Mouse (Mus musculus) intestine, embryonic 15.5 days (tissue): ENCODE data around the gene Tesk1. TPM values are rescaled to one million over a fixed set of nuclear protein-coding genes. Genes with fewer than 3 reads are reported as not detected.
A peak's percentile ranks its signal among the peaks of the same experiment; 100 is the strongest.

Experiments
- ATAC-seq: fragments of 200-750 bp; cut with Nextera tagmentation; 2 replicates; pipeline ENCODE4 v1.8.0; 2017; ENCODE audit warnings: moderate TSS enrichment, moderate library complexity
- H3K27ac ChIP-seq: fragments of 300-500 bp; sonication (generic); 2 replicates; pipeline ENCODE4 v1.5.1; 2015; ENCODE audit warnings: mild to moderate bottlenecking, inconsistent platforms
- H3K27me3 ChIP-seq: fragments of 300-500 bp; sonication (generic); replicated peaks from 2 replicates; pipeline ENCODE4 v1.6.1; 2015; ENCODE audit warnings: inconsistent platforms
- H3K36me3 ChIP-seq: fragments of 300-500 bp; sonication (generic); 2 replicates; pipeline ENCODE4 v1.6.1; 2015; ENCODE audit warnings: inconsistent platforms
- H3K4me1 ChIP-seq: fragments of 300-500 bp; sonication (generic); replicated peaks from 2 replicates; pipeline ENCODE4 v1.6.1; 2015; ENCODE audit warnings: inconsistent platforms
- H3K4me2 ChIP-seq: fragments of 300-500 bp; sonication (generic); replicated peaks from 2 replicates; pipeline ENCODE4 v1.6.1; 2015; ENCODE audit warnings: mild to moderate bottlenecking, inconsistent platforms
- H3K4me3 ChIP-seq: fragments of 300-500 bp; sonication (generic); replicated peaks from 2 replicates; pipeline ENCODE4 v1.5.1; 2015; ENCODE audit warnings: inconsistent platforms
- H3K9ac ChIP-seq: fragments of 300-500 bp; sonication (generic); 2 replicates; pipeline ENCODE4 v1.6.1; 2015; ENCODE audit warnings: inconsistent platforms
- H3K9me3 ChIP-seq: fragments of 300-500 bp; sonication (generic); 2 replicates; pipeline ENCODE4 v1.6.1; 2016; ENCODE audit warnings: inconsistent platforms
- WGBS: fragments of 180-500 bp; shearing (Covaris S2); methylation state at CpG from one replicate; pipeline ENCODE4 v1.1.7; 2015; 5-methylcytosine and 5-hydroxymethylcytosine counted together
- polyA plus RNA-seq: library from polyadenylated mRNA; unstranded; fragments of >200 nt; fragmentation: Nextera tagmentation; extraction: Ambion mirVana; gene quantifications from 2 replicates; pipeline ENCODE4 v1.2.1, GENCODE M21; 2015

The Tesk1 gene
- polyA plus RNA-seq, 1 experiment from 2014 or later = 6.8 TPM

DNA sequence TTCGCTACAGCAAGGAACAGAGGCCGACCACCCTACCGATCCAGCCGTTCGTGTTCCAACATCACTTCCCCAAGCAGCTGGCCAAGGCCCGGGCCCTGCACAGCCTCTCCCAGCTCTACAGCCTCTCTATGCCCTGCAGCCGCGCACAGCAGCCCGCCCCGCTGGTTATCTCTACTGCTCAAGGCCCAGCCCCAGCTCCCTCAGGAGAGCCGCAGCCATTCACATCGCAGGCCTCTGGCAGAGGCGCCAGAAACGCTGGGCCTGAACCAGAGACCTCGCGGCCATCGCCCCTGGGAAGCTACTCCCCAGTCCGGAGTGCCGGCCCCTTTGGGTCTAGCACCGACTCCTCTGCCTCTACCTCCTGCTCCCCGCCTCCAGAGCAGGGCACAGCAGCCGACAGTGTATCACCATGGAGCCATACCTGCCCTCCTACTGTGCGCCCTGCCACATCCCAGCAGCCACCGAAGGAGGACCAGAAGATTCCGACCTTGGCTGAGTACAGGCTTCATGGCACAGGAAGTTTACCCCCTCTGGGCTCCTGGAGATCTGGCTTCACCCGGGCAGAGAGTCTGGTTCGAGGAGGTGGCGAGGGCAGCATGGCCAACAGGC, 20.0 kb upstream of the Tesk1 start:
- Histone ChIP-seq H3K9me3 (no peaks in the 10 kb centered on the region), H3K4me3 (no peak overlapping the region), H3K27me3 (peaks cover 5% of the 10 kb centered on the region; the same call in 1 of the 2 replicates), H3K4me1 (peaks cover 18% of the 10 kb centered on the region; the same call in 1 of the 2 replicates), H3K4me2 (no peak overlapping the region), H3K27ac (no peak overlapping the region), H3K9ac (no peak overlapping the region), H3K36me3 (peaks cover 47% of the 10 kb centered on the region)
- no peak for ATAC-seq
- 78% methylated on average over 28 of the region's 28 CpGs for WGBS

DNA sequence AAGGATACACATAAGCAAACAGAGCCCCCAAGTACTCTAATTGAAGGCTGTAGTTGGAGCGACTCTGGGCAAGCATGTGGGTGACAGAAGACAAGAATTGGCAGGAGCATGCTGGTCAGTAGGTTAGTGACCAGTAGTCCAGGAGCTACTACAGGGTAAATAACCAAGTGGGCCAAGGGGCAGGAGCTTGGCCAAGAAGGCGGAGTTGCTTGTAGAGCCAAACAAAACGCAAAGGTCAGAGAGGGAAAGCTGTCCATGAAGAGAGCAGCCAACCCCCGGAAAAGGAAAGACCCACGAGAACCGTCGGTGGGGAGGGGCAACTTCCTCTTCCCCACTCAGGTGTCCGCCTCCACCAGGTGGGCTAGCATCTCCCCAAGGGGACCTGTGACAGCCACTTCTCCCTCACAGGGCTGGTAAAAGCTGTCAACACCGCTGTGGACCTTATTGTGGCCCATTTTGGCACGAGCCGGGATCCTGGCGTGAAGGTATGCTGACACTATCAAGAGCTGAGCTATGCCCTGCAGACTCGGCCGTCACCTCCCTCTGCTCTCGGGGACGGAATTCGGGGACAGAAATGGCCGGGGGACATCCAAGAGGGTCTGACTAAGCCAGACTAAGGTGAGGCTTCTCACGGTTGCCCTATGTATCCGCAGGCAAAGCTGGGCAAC, 18.3 kb upstream of the Tesk1 start:
- ATAC-seq = no peak
- H3K36me3 ChIP-seq = peaks cover 44% of the 10 kb centered on the region

DNA sequence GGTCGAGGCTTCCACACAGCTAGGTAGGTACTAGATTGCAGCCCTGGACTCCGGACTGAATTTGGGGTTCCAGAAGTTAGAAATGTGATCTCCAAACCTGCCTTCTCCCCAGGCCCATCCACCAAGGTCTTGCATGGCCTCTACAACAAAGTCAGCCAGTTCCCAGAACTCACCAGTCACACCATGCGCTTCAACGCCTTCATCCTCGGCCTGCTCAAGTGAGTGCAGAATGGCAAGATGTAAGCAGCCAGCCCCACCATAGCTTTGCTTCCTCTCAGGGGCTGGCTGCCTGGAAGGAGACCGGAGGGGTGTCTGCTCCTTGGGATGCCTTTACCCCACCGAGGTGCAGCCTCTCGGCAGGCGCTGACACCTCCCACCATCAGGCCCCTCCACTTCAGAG, 17.7 kb upstream of the Tesk1 start:
- no peak overlapping the region for H3K4me3 ChIP-seq
- H3K4me2 ChIP-seq = no peak overlapping the region
- H3K27me3 ChIP-seq = peaks cover 18% of the 10 kb centered on the region; the same call in 1 of the 2 replicates
- no peak overlapping the region for H3K27ac ChIP-seq
- ATAC-seq = no peak
- no peaks in the 10 kb centered on the region for H3K9me3 ChIP-seq
- WGBS = 83% methylated on average over 9 of the region's 9 CpGs
- peaks cover 23% of the 10 kb centered on the region for H3K4me1 ChIP-seq
- H3K9ac ChIP-seq = no peak overlapping the region
- peaks cover 43% of the 10 kb centered on the region for H3K36me3 ChIP-seq

More for the DNA sequence above, 18.3 kb upstream of the Tesk1 start:
- Histone ChIP-seq H3K4me2 (no peak overlapping the region), H3K27me3 (peaks cover 16% of the 10 kb centered on the region; the same call in 1 of the 2 replicates), H3K4me1 (peaks cover 18% of the 10 kb centered on the region), H3K4me3 (no peak overlapping the region), H3K9ac (no peak overlapping the region), H3K9me3 (no peaks in the 10 kb centered on the region), H3K27ac (no peak overlapping the region)
- 88% methylated on average over 20 of the region's 20 CpGs for WGBS

DNA sequence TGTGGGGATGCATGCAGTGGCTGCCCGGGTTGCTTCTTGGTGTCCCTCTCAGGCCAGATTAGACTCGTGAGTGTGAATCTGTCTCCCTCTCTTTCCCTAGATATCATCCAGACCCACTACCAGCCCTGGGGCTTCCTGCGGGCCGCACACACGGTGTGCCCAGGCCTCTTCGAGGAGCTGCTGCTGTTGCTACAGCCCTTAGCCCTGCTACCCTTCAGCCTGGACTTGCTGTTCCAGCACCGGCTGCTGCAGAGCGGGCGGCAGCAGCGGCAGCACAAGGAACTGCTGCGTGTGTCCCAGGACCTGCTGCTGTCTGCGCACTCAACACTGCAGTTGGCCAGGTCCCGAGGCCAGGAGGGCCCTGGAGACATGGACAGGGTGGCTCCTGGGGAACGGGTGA, 16.5 kb upstream of the Tesk1 start:
- H3K9me3 ChIP-seq = no peaks in the 10 kb centered on the region
- H3K36me3 ChIP-seq = peaks cover 43% of the 10 kb centered on the region
- no peak overlapping the region for H3K27ac ChIP-seq
- H3K9ac ChIP-seq = no peak overlapping the region
- H3K4me2 ChIP-seq = peak overlapping the region; percentile 44
- ATAC-seq = no peak
- WGBS = 43% methylated on average over 14 of the region's 14 CpGs
- peaks cover 18% of the 10 kb centered on the region; the same call in 1 of the 2 replicates for H3K27me3 ChIP-seq
- peaks cover 14% of the 10 kb centered on the region for H3K4me1 ChIP-seq
- H3K4me3 ChIP-seq = peak overlapping the region; percentile 5; the same call in 1 of the 2 replicates

DNA sequence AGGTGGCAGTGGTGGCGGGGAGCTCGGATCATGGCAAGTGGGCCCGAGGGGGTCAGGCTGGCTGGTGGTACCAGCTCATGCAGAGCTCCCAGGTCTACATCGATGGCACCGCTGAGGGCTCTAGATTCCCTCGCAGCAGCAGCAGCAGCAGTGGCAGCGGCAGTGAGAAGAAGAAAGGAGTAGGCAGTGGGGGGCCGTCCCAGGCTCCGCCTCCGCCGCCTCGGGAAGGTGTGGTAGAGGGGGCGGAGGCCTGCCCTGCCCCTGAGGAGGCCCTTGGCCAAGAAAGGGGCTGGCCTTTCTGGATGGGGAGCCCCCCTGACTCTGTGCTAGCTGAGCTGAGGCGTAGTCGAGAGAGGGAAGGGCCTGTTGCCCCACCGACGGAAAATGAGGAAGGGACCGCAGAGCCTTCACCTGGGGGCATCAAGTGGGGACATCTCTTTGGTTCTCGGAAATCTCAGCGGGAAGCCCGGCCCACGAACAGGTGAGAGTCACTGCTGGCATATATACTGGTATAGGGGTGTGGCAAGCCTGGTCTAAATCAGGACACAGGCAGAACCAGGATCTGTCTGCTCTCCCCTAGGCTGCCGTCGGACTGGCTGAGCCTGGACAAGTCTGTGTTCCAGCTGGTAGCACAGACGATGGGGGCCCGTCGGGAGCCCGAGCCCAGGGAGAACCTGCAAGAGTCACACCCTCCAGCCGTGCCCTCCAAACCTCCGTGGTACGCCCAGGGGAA, 15.9 kb upstream of the Tesk1 start:
- Histone ChIP-seq H3K27me3 (peaks cover 18% of the 10 kb centered on the region; the same call in 1 of the 2 replicates), H3K4me1 (peaks cover 13% of the 10 kb centered on the region), H3K4me2 (peak overlapping the region; percentile 44), H3K9ac (no peak overlapping the region), H3K27ac (no peak overlapping the region), H3K36me3 (peaks cover 43% of the 10 kb centered on the region), H3K9me3 (no peaks in the 10 kb centered on the region), H3K4me3 (peak overlapping the region; percentile 5)
- 39% methylated on average over 30 of the region's 31 CpGs for WGBS
- peak; percentile 66 for ATAC-seq

DNA sequence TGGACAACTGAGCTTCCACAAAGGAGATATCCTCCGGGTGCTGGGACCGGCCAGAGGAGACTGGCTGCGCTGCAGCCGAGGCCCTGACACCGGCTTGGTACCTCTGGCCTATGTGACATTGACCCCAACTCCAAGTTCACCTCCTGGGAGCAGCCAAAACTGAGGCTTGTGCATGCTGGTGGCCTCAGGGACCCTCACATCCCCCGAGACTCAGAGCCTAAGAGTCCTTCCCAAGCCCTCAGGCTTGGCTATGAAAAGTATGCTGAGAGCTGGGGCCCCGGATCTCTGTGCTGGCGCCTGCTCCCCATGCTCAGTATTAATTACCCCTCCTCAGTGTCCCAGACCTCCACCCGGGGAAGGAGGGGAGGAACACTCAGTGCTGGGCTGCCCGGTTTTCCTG, 15.3 kb upstream of the Tesk1 start:
- H3K9ac ChIP-seq = no peak overlapping the region
- H3K27me3 ChIP-seq = peaks cover 18% of the 10 kb centered on the region; the same call in 1 of the 2 replicates
- H3K4me3 ChIP-seq = no peak overlapping the region
- peaks cover 13% of the 10 kb centered on the region for H3K4me1 ChIP-seq
- H3K9me3 ChIP-seq = no peaks in the 10 kb centered on the region
- no peak overlapping the region for H3K4me2 ChIP-seq
- H3K36me3 ChIP-seq = peaks cover 39% of the 10 kb centered on the region
- 65% methylated on average over 10 of the region's 10 CpGs for whole genome bisulfite sequencing
- ATAC-seq = no peak
- no peak overlapping the region for H3K27ac ChIP-seq

DNA sequence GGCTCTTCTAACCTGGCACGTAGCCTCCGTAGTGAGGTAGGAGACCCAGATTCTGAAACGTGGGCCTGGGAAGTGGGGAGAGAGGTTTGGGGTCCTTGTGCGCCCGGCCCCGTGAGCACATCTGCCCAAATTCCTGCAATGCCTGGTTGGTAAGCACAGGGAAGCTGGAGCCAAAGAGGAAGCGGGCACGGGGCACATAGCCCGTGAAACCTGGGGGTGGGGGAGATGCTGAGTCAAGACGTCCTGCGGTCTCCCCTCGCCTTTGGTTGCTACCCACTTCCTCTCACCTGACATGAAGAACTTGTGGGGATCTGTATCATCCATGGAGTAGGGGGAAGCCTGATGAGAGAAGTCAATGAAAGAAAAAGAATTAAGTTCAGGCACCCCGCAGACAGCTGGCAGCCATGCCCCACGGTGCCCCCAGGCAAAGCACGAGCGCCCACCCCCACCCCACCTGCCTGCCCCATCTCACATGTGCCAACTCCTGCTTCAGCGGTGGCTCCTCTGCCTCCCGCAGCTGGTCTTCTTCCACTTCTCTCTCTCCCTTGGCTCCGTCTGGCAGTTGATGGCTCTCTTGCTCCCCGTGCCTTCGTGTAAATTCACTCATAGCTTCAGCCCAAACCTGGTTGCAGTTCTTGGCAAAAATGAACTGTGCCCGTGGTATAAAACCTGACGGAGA, 14.1 kb upstream of the Tesk1 start:
- Histone ChIP-seq H3K27me3 (peaks cover 18% of the 10 kb centered on the region; the same call in 1 of the 2 replicates), H3K27ac (no peak overlapping the region), H3K9me3 (no peaks in the 10 kb centered on the region), H3K4me2 (no peak overlapping the region), H3K9ac (no peak overlapping the region), H3K4me3 (no peak overlapping the region), H3K4me1 (peaks cover 13% of the 10 kb centered on the region), H3K36me3 (peaks cover 27% of the 10 kb centered on the region)
- no peak for ATAC-seq
- WGBS = 39% methylated on average over 23 of the region's 23 CpGs

DNA sequence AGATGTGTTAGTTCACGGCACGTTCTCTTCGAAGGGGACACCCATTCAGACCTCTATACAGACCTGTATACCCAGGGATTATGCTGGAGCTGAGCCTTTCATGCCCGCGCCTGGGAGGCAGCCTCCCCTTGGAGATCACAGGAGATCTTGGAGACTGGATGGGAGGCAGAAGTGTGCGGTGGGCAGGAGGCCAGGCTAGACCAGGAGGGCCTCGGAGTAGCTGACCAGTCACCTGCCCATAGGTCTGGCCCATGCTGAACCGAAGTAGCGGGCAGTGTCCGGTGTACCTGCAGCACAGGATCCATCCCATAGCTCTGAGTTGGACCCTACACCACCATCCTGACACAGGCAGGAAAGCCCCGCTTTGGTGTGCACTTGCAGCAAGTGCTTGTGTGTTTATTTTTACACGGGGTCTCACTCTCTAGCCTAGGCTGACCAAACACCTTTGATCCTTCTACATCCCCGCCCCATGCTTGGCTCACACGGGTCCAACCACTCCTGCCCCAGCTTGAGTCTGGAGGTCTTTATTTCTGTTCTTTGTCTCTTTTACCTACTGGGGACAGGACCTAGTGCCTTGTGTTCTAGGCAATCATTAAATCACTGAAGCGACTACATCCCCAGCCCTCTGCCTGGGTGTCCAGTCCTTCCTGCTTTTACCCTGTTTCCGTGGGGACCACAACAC, 13.4 kb upstream of the Tesk1 start:
- H3K27me3 ChIP-seq = peaks cover 18% of the 10 kb centered on the region; the same call in 1 of the 2 replicates

DNA sequence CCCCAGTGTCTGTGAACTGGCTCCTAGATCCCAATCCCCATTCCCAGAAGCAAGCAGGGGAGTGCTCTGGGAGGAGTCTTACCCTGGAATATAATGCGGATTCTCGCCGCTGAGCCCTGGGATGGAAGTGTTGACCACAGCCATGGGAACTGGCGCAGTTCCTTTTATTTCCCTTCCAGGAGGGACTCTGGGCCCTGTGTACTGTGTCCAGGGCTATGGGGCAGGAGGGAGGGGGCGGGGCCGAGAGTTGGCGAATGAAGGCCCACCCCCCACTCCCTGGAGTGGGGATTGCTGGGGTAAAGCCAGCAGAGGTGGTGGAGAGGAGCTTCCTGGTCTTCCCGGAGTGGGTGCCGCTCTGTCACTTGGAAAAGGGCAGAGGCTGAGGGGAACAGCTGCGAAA, 12.8 kb upstream of the Tesk1 start, which contains the start of gene Fam166b:
Gene Fam166b (minus strand): TSS at position 189 of the 400 bp plus-strand sequence.
- Histone ChIP-seq H3K4me2 (peak within 1 kb of the TSS; percentile 35), H3K27me3 (peaks cover 18% of the 10 kb centered on the region; the same call in 1 of the 2 replicates), H3K36me3 (peaks cover 15% of the 10 kb centered on the region), H3K4me1 (peaks cover 13% of the 10 kb centered on the region), H3K27ac (0 out of 2 replicates have a peak within 1 kb of the TSS, but pooled peaks have one; percentile 27), H3K9me3 (no peaks in the 10 kb centered on the region), H3K4me3 (no peak within 1 kb of the TSS), H3K9ac (no peak within 1 kb of the TSS)
- no peak for ATAC-seq
- 17% methylated on average over 10 of the region's 10 CpGs for WGBS

More for the DNA sequence above, 13.4 kb upstream of the Tesk1 start:
- WGBS = 38% methylated on average over 16 of the region's 16 CpGs
- Histone ChIP-seq H3K4me2 (peak overlapping the region; percentile 35; the same call in 1 of the 2 replicates), H3K9me3 (no peaks in the 10 kb centered on the region), H3K4me1 (peaks cover 13% of the 10 kb centered on the region), H3K27ac (0 out of 2 replicates have a peak overlapping the region, but pooled peaks have one; percentile 27), H3K4me3 (no peak overlapping the region), H3K9ac (no peak overlapping the region), H3K36me3 (peaks cover 21% of the 10 kb centered on the region)
- ATAC-seq = no peak

DNA sequence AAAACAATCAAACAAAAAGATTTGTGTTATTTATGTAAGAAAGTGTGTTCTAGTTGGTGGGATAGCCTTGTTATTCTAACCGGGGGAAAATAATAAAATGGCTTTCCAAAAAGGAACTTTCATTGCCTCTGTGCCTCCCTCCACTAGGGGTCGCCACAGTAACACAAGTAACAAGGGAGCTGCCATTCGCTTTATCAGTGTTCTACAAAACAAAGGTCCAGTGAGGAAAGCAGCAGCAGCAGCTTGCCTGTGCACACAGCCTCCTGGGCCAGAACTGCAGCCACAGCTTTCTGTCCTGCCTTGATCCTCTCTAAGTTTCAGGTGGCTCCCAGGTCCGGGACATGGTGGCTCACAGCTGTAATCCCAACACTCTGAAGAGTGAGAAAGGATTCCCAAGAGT, 10.0 kb upstream of the Tesk1 start:
- Histone ChIP-seq H3K4me3 (no peak overlapping the region), H3K9me3 (no peaks in the 10 kb centered on the region), H3K27ac (peak overlapping the region; percentile 51; the same call in 1 of the 2 replicates), H3K36me3 (peaks cover under 1% of the 10 kb centered on the region; the same call in 1 of the 2 replicates), H3K4me2 (no peak overlapping the region), H3K9ac (no peak overlapping the region), H3K27me3 (peaks cover 13% of the 10 kb centered on the region; the same call in 1 of the 2 replicates), H3K4me1 (peaks cover 8% of the 10 kb centered on the region)
- ATAC-seq = peak; percentile 56; the same call in 1 of the 2 replicates
- WGBS = 5% methylated on average over 4 of the region's 4 CpGs

DNA sequence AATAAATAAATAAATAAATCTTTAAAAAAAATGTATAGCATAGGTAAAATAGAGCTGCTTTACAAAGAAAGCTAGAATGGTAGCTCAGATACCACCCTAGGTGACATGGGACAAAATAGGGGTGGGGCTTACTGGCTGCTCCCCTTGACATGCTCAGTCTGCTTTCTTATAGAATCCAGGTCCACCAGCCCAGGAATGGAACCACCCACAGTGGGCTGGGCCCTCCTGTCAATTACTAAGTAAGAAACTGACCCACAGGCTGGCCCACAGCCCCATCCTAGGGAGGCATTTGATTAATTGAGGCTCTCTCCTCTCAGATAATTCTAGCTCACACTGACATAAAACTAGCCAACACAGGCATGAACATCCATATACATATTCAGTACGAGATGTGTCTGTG, 8.9 kb upstream of the Tesk1 start:
- Histone ChIP-seq H3K27ac (no peak overlapping the region), H3K4me3 (no peak overlapping the region), H3K4me1 (peaks cover 8% of the 10 kb centered on the region), H3K9ac (no peak overlapping the region), H3K27me3 (peaks cover 4% of the 10 kb centered on the region; the same call in 1 of the 2 replicates), H3K4me2 (no peak overlapping the region), H3K36me3 (no peaks in the 10 kb centered on the region), H3K9me3 (no peaks in the 10 kb centered on the region)
- 83% methylated on average over 1 of the region's 1 CpGs for WGBS
- ATAC-seq = no peak
